Mouse (Mus musculus) hindbrain, embryonic 13.5 days (tissue): ENCODE results near the gene Disc1. TPM values are rescaled to one million over a fixed set of nuclear protein-coding genes. Genes with fewer than 3 reads are reported as not detected.

ENCODE experiments used
- ATAC-seq: fragments of 200-750 bp; cut with Nextera tagmentation; 2 replicates; pipeline ENCODE4 v1.8.0; 2017; ENCODE audit warnings: moderate TSS enrichment; ENCODE audit not compliant: low FRiP score
- H3K27ac ChIP-seq: fragments of 300-500 bp; sonication (generic); 2 replicates; pipeline ENCODE4 v1.5.1; 2015; ENCODE audit warnings: inconsistent platforms, mild to moderate bottlenecking, moderate library complexity
- H3K27me3 ChIP-seq: fragments of 300-500 bp; sonication (generic); 2 replicates; pipeline ENCODE4 v1.6.1; 2015; ENCODE audit warnings: mild to moderate bottlenecking, inconsistent platforms
- H3K36me3 ChIP-seq: fragments of 300-500 bp; sonication (generic); 2 replicates; pipeline ENCODE4 v1.6.1; 2015; ENCODE audit warnings: mild to moderate bottlenecking, inconsistent platforms
- H3K4me1 ChIP-seq: fragments of 300-500 bp; sonication (generic); replicated peaks from 2 replicates; pipeline ENCODE4 v1.6.1; 2015; ENCODE audit warnings: inconsistent platforms
- H3K4me2 ChIP-seq: fragments of 300-500 bp; sonication (generic); 2 replicates; pipeline ENCODE4 v1.6.1; 2015; ENCODE audit warnings: inconsistent platforms, mild to moderate bottlenecking, moderate library complexity
- H3K4me3 ChIP-seq: fragments of 300-500 bp; sonication (generic); 2 replicates; pipeline ENCODE4 v1.5.1; 2015; ENCODE audit warnings: mild to moderate bottlenecking, inconsistent platforms
- H3K9ac ChIP-seq: fragments of 300-500 bp; sonication (generic); 2 replicates; pipeline ENCODE4 v1.6.1; 2015; ENCODE audit warnings: mild to moderate bottlenecking, inconsistent platforms
- H3K9me3 ChIP-seq: fragments of 300-500 bp; sonication (generic); 2 replicates; pipeline ENCODE4 v1.6.1; 2016; ENCODE audit warnings: inconsistent platforms
- WGBS: fragments of 180-500 bp; shearing (Covaris S2); methylation state at CpG from one replicate; pipeline ENCODE4 v1.1.7; 2015; 5-methylcytosine and 5-hydroxymethylcytosine counted together
- polyA plus RNA-seq: library from polyadenylated mRNA; unstranded; fragments of >200 nt; fragmentation: Nextera tagmentation; extraction: Ambion mirVana; gene quantifications from 2 replicates; pipeline ENCODE4 v1.2.1, GENCODE M21; 2015

The Disc1 gene
- polyA plus RNA-seq, 1 experiment from 2014 or later, result 1.3 TPM

DNA sequence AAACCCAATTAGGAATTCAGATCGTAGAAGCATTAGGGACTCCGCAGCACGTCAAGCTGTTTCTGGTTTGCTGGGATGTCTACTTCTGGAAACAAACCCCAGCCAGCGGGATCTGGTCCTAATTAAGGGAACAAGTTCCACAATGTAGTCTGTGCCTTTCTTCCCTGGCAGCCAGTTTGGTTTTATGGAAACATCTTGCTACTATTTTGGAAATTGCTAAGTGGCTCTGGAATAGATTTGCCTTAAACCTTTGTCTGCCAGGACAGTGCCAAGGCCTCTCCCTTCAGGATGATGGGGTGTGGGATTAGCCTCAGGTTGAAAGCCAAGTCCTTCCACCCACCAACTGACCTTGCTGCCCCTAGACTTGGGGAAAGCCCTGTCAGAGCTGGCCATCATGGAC, 164.7 kb downstream of the Disc1 start:
- WGBS, result 14% methylated on average over 4 of the region's 4 CpGs
- Histone ChIP-seq H3K4me3 (no peak overlapping the region), H3K9me3 (no peaks in the 10 kb centered on the region), H3K27me3 (no peaks in the 10 kb centered on the region), H3K4me2 (peak overlapping the region; percentile 35), H3K36me3 (no peaks in the 10 kb centered on the region), H3K27ac (peak overlapping the region; percentile 87), H3K4me1 (peaks cover 37% of the 10 kb centered on the region), H3K9ac (peak overlapping the region; percentile 40)
- no peak; the same call in 1 of the 2 replicates for ATAC-seq

- no peak for ATAC-seq
- WGBS, result 81% methylated on average over 5 of the region's 5 CpGs
- Histone ChIP-seq H3K27ac (no peak overlapping the region), H3K9me3 (no peaks in the 10 kb centered on the region), H3K9ac (no peak overlapping the region), H3K4me3 (no peak overlapping the region), H3K36me3 (no peaks in the 10 kb centered on the region), H3K4me1 (peaks cover 56% of the 10 kb centered on the region), H3K4me2 (no peak overlapping the region), H3K27me3 (no peaks in the 10 kb centered on the region)
These were observed 166.6 kb downstream of the Disc1 start for GRCm38 (mm10) chr8:125220608-125221007.

DNA sequence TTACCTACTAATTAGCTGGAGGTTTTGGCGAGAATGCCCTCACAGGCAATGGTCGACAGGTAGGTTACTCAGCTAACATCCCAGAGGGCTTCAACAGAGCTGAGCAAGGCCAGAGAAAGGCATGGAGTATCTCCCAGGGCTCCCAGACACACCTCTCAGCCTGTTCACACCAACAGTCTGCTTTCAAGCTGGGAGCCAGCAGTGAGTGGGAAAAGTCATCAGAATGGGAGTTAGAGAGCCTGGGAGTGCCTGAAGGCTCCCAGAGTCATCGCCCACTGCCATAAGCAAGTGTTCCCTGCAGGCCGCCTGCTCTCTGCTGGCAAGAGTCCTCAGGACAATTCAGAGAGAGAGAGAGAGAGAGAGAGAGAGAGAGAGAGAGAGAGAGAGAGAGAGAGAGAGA, 167.1 kb downstream of the Disc1 start:
- H3K27ac ChIP-seq, result no peak overlapping the region
- no peak overlapping the region for H3K4me2 ChIP-seq
- H3K4me1 ChIP-seq, result peaks cover 59% of the 10 kb centered on the region
- 81% methylated on average over 4 of the region's 4 CpGs for WGBS
- H3K9ac ChIP-seq, result no peak overlapping the region
- no peaks in the 10 kb centered on the region for H3K9me3 ChIP-seq
- no peak overlapping the region for H3K4me3 ChIP-seq
- H3K36me3 ChIP-seq, result no peaks in the 10 kb centered on the region
- no peaks in the 10 kb centered on the region for H3K27me3 ChIP-seq
- no peak for ATAC-seq

- H3K9me3 ChIP-seq, result no peaks in the 10 kb centered on the region
- H3K4me1 ChIP-seq, result peaks cover 70% of the 10 kb centered on the region
- ATAC-seq, result no peak
- no peaks in the 10 kb centered on the region for H3K36me3 ChIP-seq
- H3K4me2 ChIP-seq, result no peak overlapping the region
- WGBS, result 51% methylated on average over 10 of the region's 10 CpGs
- H3K27me3 ChIP-seq, result no peaks in the 10 kb centered on the region
- H3K9ac ChIP-seq, result no peak overlapping the region
- 0 out of 2 replicates have a peak overlapping the region, but pooled peaks have one; percentile 8 for H3K27ac ChIP-seq
- no peak overlapping the region for H3K4me3 ChIP-seq
These were observed 169.2 kb downstream of the Disc1 start for GRCm38 (mm10) chr8:125223031-125223753.

GRCm38 (mm10) chr8:125224271-125224699, 170.3 kb downstream of the Disc1 start:
- Histone ChIP-seq H3K9ac (no peak overlapping the region), H3K27ac (peak overlapping the region; percentile 19; the same call in 1 of the 2 replicates), H3K4me3 (no peak overlapping the region), H3K27me3 (no peaks in the 10 kb centered on the region), H3K4me1 (peaks cover 60% of the 10 kb centered on the region), H3K36me3 (no peaks in the 10 kb centered on the region), H3K4me2 (no peak overlapping the region), H3K9me3 (no peaks in the 10 kb centered on the region)
- ATAC-seq, result no peak
- 63% methylated on average over 6 of the region's 6 CpGs for WGBS

GRCm38 (mm10) chr8:125225266-125225665, 171.3 kb downstream of the Disc1 start:
- Histone ChIP-seq H3K4me3 (no peak overlapping the region), H3K4me1 (peaks cover 55% of the 10 kb centered on the region), H3K9ac (no peak overlapping the region), H3K36me3 (no peaks in the 10 kb centered on the region), H3K27me3 (0 out of 2 replicates have a peak, but pooled peaks cover 1% of the 10 kb centered on the region), H3K9me3 (no peaks in the 10 kb centered on the region), H3K4me2 (no peak overlapping the region), H3K27ac (peak overlapping the region; percentile 31)
- ATAC-seq, result no peak
- 53% methylated on average over 9 of the region's 9 CpGs for WGBS

- peak; percentile 41 for ATAC-seq
- H3K4me2 ChIP-seq, result 0 out of 2 replicates have a peak overlapping the region, but pooled peaks have one; percentile 5
- H3K36me3 ChIP-seq, result no peaks in the 10 kb centered on the region
- peaks cover 55% of the 10 kb centered on the region for H3K4me1 ChIP-seq
- 39% methylated on average over 14 of the region's 14 CpGs for WGBS
- H3K27me3 ChIP-seq, result 0 out of 2 replicates have a peak, but pooled peaks cover 4% of the 10 kb centered on the region
- H3K9ac ChIP-seq, result peak overlapping the region; percentile 39; the same call in 1 of the 2 replicates
- H3K9me3 ChIP-seq, result no peaks in the 10 kb centered on the region
- peak overlapping the region; percentile 84 for H3K27ac ChIP-seq
- H3K4me3 ChIP-seq, result no peak overlapping the region
These were observed 173.1 kb downstream of the Disc1 start for GRCm38 (mm10) chr8:125226989-125227624.

- Histone ChIP-seq H3K4me1 (peaks cover 23% of the 10 kb centered on the region), H3K9me3 (no peaks in the 10 kb centered on the region), H3K27ac (no peak overlapping the region), H3K4me3 (no peak overlapping the region), H3K27me3 (0 out of 2 replicates have a peak, but pooled peaks cover 4% of the 10 kb centered on the region), H3K36me3 (no peaks in the 10 kb centered on the region), H3K4me2 (no peak overlapping the region), H3K9ac (no peak overlapping the region)
- ATAC-seq, result no peak
- WGBS, result 86% methylated on average over 5 of the region's 5 CpGs
These were observed 176.6 kb downstream of the Disc1 start for GRCm38 (mm10) chr8:125230526-125231131.

DNA sequence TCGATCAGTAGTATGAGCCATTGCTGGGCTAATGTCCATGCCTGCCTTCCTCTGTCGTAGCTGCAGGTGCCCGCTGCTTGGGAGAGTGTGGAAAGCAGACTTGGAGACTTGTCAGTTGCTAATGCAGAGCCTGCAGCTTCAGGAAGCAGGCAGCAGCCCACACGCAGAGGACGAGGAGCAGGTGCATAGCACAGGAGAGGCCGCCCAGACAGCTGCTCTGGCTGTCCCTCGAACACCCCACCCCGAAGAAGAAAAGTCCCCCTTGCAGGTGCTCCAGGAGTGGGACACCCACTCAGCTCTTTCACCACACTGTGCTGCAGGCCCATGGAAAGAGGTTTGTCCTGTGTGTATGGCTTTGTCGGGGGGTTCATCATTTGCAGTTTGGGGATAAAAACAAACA, 178.7 kb downstream of the Disc1 start:
- 0 out of 2 replicates have a peak, but pooled peaks cover 4% of the 10 kb centered on the region for H3K27me3 ChIP-seq
- no peak overlapping the region for H3K9ac ChIP-seq
- H3K4me2 ChIP-seq, result no peak overlapping the region
- ATAC-seq, result no peak
- H3K27ac ChIP-seq, result no peak overlapping the region
- 65% methylated on average over 9 of the region's 9 CpGs for WGBS
- peaks cover 19% of the 10 kb centered on the region for H3K4me1 ChIP-seq
- no peak overlapping the region for H3K4me3 ChIP-seq
- no peaks in the 10 kb centered on the region for H3K36me3 ChIP-seq
- no peaks in the 10 kb centered on the region for H3K9me3 ChIP-seq

DNA sequence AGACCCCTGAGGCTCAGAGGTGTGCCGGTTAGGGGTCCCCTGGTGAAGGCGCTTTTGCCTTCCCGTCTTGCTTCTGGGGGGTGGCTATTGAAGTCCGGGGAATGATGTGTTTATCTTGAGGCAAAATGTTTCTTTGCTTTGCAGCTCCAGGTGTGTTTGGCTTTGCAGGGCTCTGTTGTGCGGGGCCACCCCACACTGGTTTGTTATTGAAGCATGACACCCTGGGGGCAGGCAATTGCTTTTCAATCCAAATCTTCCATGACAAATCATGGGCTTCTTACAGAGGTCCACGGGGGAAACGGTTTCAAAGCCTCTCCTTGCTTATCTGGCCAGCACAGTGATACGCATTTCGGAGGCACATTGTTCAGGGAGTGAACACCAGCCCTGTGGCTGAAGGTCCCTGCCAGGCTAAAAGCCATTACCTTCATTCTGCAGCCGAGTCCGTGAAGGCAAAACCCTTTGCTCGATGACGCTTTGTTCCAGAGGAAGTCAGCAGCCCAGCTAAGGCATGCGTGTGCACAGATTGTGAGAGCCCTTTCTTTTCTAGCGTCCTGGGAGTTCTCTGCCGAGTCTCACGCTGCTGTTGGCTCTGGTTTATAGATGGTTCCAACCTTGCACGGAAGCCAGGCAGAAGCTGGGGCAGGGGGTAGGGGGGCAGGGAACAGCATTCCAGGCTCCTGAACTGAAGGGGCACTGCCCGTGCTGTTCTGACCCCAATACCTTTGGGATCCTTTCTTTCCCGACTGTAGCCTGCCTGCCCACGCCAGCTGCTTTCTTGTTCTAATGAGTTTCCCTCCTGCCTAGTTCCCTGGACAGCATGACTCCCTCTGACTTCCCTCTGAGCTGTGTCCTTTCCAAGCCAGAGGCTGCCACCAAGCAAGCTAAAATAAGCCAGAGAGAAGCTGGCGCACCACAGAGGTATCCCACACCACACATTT, 182.2 kb downstream of the Disc1 start:
- 6% methylated on average over 22 of the region's 22 CpGs for WGBS
- Histone ChIP-seq H3K9me3 (no peaks in the 10 kb centered on the region), H3K36me3 (no peaks in the 10 kb centered on the region), H3K4me1 (peaks cover 42% of the 10 kb centered on the region), H3K4me2 (peak overlapping the region; percentile 43), H3K9ac (peak overlapping the region; percentile 58), H3K4me3 (peak overlapping the region; percentile 17), H3K27ac (peak overlapping the region; percentile 85), H3K27me3 (no peaks in the 10 kb centered on the region)
- ATAC-seq, result peak; percentile 44

DNA sequence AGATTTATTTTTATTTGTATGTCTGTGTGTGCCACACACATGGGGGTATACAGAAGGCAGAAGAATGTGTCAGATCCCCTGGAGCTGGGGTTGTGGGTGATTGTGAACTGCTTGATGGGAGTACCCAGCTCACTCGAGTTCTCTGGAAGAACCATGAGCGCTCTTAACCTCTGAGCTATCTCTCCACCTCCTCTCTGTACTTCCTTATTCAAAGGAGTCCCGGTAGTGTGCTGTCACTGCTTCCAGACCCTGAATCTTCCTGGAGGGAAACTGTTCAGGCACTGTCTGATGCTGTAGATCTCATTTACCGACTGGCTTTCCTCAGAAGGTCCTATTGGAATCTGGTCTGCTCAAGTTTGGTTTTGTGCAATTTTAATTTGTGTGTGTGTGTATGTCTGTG, 186.8 kb downstream of the Disc1 start:
- H3K9ac ChIP-seq, result no peak overlapping the region
- no peak overlapping the region for H3K4me3 ChIP-seq
- ATAC-seq, result no peak
- H3K27ac ChIP-seq, result no peak overlapping the region
- no peaks in the 10 kb centered on the region for H3K9me3 ChIP-seq
- no peaks in the 10 kb centered on the region for H3K36me3 ChIP-seq
- H3K4me2 ChIP-seq, result no peak overlapping the region
- H3K4me1 ChIP-seq, result peaks cover 57% of the 10 kb centered on the region
- no peaks in the 10 kb centered on the region for H3K27me3 ChIP-seq
- 78% methylated on average over 4 of the region's 4 CpGs for WGBS
